Mouse (Mus musculus): ENCODE measurements around the gene Lin52. TPM values are rescaled to one million over a fixed set of nuclear protein-coding genes. Genes with fewer than 3 reads are reported as not detected.
"Not testable (repeated sequence)": the region's sequence is repeated elsewhere in the genome, so short reads cannot be mapped to it uniquely, and the experiment has no call there.

Gene Lin52
- polyA plus RNA-seq, 1 experiment = 19.7 TPM

- Histone ChIP-seq H3K4me1 (ENCODE audit: control insufficient read depth, insufficient read depth, insufficient read length, low read length) (no peaks in the 10 kb centered on the region), H3K4me3 (ENCODE audit: insufficient read depth, low read depth, low read length) (no peak overlapping the region), H3K27ac (replicated peaks; ENCODE audit: low read depth, low read length) (no peak overlapping the region)
Measured at GRCm38 (mm10) chr12:84506856-84507255, 55.6 kb downstream of the Lin52 start.

DNA sequence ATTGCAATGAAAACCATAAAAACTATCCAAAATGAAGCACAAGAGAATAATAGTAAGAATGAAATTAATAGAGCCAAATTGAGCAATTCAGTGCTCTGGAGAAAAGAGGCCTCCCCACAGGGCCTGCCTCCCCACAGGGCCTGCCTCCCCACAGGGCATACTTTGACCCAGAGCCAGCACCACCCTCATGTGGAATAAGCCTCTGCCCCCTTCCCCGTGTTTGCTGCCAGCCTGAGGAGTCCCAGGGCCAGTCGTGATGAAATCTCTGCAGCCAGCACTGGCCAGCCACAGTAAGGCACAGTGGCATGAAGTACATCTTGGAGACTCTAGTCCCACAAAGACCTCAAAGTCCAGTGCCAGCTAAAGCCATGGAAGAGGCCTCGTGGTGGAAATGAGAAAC is 60.8 kb downstream of the Lin52 start:
- Histone ChIP-seq H3K27ac (replicated peaks; ENCODE audit: low read depth, low read length) (no peak overlapping the region), H3K4me1 (ENCODE audit: control insufficient read depth, insufficient read depth, insufficient read length, low read length) (no peaks in the 10 kb centered on the region), H3K4me3 (ENCODE audit: insufficient read depth, low read depth, low read length) (no peak overlapping the region)

GRCm38 (mm10) chr12:84515486-84515885 is 64.3 kb downstream of the Lin52 start:
- Histone ChIP-seq H3K4me1 (ENCODE audit: control insufficient read depth, insufficient read depth, insufficient read length, low read length) (no peaks in the 10 kb centered on the region), H3K4me3 (ENCODE audit: insufficient read depth, low read depth, low read length) (no peak overlapping the region), H3K27ac (replicated peaks; ENCODE audit: low read depth, low read length) (no peak overlapping the region)

GRCm38 (mm10) chr12:84516642-84517041 is 65.4 kb downstream of the Lin52 start:
- Histone ChIP-seq H3K27ac (replicated peaks; ENCODE audit: low read depth, low read length) (no peak overlapping the region), H3K4me3 (ENCODE audit: insufficient read depth, low read depth, low read length) (no peak overlapping the region), H3K4me1 (ENCODE audit: control insufficient read depth, insufficient read depth, insufficient read length, low read length) (no peaks in the 10 kb centered on the region)

DNA sequence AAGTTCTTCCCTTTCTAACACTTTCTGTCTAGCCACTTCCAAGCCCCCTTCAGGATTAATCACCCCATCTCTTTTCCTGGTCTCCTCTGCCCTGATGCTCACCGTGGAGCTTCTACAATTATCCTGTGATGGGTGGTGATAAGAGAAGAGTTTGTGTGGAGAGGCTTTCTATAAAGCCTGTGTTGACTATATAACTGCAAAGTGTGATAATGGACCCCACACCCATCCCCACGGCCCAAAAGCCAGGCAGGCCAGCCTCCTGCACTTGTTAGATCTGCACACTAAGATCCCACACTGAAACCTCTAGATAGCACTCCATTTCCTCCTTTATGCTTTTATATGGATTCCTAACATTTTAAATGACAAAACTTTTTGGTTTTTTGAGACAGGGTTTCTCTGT is 66.8 kb downstream of the Lin52 start:
- Histone ChIP-seq H3K27ac (replicated peaks; ENCODE audit: low read depth, low read length) (no peak overlapping the region), H3K4me3 (ENCODE audit: insufficient read depth, low read depth, low read length) (no peak overlapping the region)

GRCm38 (mm10) chr12:84523728-84524127 is 72.5 kb downstream of the Lin52 start:
- no peak overlapping the region for H3K27ac ChIP-seq (replicated peaks; ENCODE audit: low read depth, low read length)
- H3K4me1 ChIP-seq (ENCODE audit: control insufficient read depth, insufficient read depth, insufficient read length, low read length) = no peaks in the 10 kb centered on the region
- no peak overlapping the region for H3K4me3 ChIP-seq (ENCODE audit: insufficient read depth, low read depth, low read length)

More for the DNA sequence above, 66.8 kb downstream of the Lin52 start:
- no peaks in the 10 kb centered on the region for H3K4me1 ChIP-seq (ENCODE audit: control insufficient read depth, insufficient read depth, insufficient read length, low read length)

DNA sequence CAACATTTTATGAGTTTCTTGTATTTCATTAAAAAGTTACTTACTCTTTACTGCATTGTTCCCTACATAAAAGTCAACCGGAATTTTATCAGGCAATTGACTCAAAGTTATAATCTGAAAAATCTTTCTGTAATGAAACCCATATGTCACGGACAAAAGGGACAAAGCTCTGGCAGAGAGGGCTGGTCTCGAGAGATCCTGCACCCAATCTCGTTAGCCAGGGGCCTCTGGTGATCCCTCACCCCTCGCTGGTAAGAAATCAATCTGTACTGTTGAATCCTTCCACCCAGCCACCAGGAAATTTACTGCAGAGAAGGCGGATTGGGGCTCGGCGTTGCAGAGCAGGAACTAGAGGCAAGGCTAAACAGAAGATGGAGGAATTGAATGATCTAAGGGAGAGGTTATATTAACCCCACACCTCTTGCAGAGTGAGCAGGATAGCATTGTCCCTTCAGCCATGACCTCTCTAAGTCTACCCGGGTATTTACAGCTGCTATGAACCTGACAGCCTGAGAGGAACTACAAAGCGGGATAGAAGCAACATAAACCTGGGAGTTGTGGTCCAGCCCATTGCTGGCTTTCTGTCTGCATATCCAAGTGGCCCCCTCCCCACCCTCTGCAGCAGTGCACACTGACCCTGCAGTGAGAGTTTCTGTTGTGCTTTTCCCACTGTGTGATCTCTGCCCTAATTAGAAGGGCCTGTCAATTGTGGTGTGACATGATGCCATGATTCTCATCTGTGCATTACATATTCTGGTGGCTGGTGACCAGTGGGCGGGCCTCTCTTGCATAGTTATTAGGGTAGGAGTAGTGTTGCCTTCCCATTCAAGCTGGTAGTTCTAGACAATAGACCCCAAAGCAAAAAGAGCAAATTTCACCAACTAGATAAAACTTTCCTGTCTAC is 73.2 kb downstream of the Lin52 start:
- no peak overlapping the region for H3K4me3 ChIP-seq (ENCODE audit: insufficient read depth, low read depth, low read length)
- H3K27ac ChIP-seq (replicated peaks; ENCODE audit: low read depth, low read length) = no peak overlapping the region
- no peaks in the 10 kb centered on the region for H3K4me1 ChIP-seq (ENCODE audit: control insufficient read depth, insufficient read depth, insufficient read length, low read length)

GRCm38 (mm10) chr12:84525422-84525821 is 74.2 kb downstream of the Lin52 start:
- Histone ChIP-seq H3K27ac (replicated peaks; ENCODE audit: low read depth, low read length) (no peak overlapping the region), H3K4me3 (ENCODE audit: insufficient read depth, low read depth, low read length) (no peak overlapping the region), H3K4me1 (ENCODE audit: control insufficient read depth, insufficient read depth, insufficient read length, low read length) (no peaks in the 10 kb centered on the region)

DNA sequence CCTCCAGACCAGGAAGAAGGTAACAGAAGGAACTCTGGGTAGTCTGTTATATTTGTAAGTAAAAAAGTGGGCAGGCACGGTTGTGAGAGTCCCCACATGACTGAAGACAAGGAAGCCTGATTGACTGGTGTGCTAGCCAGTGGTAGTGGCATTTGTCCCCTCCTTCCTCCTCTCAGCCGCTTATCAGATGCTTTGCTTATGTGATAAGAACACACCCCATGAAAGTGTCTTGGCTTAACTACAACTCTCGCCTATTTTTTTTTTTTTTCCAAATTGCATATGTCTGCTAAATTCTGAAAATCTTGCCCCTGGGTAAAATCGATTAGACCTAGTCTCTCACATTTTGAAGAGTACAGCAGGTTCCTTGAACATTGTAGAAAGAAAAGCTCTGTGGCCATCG is 79.2 kb downstream of the Lin52 start:
- H3K4me1 ChIP-seq (ENCODE audit: control insufficient read depth, insufficient read depth, insufficient read length, low read length) = no peaks in the 10 kb centered on the region
- no peak overlapping the region for H3K4me3 ChIP-seq (ENCODE audit: insufficient read depth, low read depth, low read length)
- no peak overlapping the region for H3K27ac ChIP-seq (replicated peaks; ENCODE audit: low read depth, low read length)

DNA sequence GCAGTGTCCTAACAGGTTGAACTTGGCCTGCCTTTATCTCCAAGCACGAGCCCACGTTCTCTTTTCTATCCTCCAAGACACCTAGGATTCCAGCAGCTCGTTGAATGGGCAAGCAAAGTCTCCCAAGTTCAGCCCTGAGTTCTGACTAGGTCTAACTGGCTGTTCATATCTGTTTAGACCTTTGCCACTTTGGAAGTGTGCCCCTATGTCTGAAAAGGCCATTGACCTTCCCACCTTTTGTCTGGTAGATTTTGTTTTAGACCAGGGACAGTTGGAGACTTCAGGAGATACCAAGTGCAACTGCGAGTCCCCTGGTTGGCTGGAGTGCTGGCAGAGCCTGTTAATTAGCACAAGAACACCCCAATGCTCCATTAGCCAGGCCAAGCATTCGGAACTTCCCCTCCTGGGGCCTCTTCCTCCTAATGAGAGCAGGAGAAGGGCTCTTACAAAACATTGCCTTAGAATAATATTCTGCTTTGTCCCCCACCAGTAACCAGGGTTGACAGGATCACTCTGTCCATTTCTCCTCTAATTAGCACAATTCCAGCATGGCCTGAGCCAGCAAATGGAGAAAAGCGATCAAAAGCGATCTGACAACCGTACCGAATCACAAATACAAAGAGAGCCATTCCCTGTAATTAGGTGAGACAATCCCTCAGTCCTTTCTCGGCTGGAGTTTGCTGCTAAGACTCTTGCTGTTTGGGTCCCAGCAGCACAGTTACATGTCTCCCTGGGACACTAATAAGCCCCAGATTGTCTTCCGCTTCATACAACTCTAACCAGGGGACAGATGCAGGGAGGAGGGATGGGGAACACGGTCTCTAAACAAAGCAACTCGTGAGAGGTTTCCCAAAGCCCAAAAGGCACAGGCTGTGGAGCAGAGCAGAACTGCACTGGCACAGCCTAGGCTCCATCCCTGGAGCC is 80.9 kb downstream of the Lin52 start:
- Histone ChIP-seq H3K4me3 (ENCODE audit: insufficient read depth, low read depth, low read length) (no peak overlapping the region), H3K27ac (replicated peaks; ENCODE audit: low read depth, low read length) (no peak overlapping the region), H3K4me1 (ENCODE audit: control insufficient read depth, insufficient read depth, insufficient read length, low read length) (no peaks in the 10 kb centered on the region)

DNA sequence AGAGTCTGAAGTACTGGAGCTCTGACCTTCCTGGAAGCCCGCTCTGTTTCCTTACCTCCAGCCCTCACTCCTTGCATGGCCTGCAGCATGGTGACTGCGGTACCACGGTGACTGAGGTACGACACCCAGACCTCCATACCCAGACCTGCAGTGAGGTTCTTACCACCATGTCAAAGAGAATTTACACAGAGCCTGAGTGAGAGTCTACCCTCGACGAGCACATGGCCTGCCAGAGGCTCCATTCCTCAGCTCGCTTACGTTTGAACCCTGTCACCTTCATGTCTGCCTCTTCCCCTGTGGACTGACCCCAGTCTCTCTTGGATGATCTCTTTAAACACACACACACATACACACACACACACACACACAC is 81.6 kb downstream of the Lin52 start:
- no peaks in the 10 kb centered on the region for H3K4me1 ChIP-seq (ENCODE audit: control insufficient read depth, insufficient read depth, insufficient read length, low read length)
- H3K4me3 ChIP-seq (ENCODE audit: insufficient read depth, low read depth, low read length) = no peak overlapping the region
- no peak overlapping the region for H3K27ac ChIP-seq (replicated peaks; ENCODE audit: low read depth, low read length)

- no peaks in the 10 kb centered on the region for H3K4me1 ChIP-seq (ENCODE audit: control insufficient read depth, insufficient read depth, insufficient read length, low read length)
- no peak overlapping the region for H3K4me3 ChIP-seq (ENCODE audit: insufficient read depth, low read depth, low read length)
Measured at GRCm38 (mm10) chr12:84533706-84534486, 82.7 kb downstream of the Lin52 start.

GRCm38 (mm10) chr12:84539537-84539936 is 88.3 kb downstream of the Lin52 start:
- not testable (repeated sequence) for H3K4me3 ChIP-seq (ENCODE audit: insufficient read depth, low read depth, low read length); H3K27ac ChIP-seq (replicated peaks; ENCODE audit: low read depth, low read length); H3K4me1 ChIP-seq (ENCODE audit: control insufficient read depth, insufficient read depth, insufficient read length, low read length)

More at GRCm38 (mm10) chr12:84533706-84534486, 82.7 kb downstream of the Lin52 start:
- H3K27ac ChIP-seq (replicated peaks; ENCODE audit: low read depth, low read length) = no peak overlapping the region

GRCm38 (mm10) chr12:84541391-84541958 is 90.3 kb downstream of the Lin52 start:
- no peak overlapping the region for H3K4me3 ChIP-seq (ENCODE audit: insufficient read depth, low read depth, low read length)
- no peak overlapping the region for H3K27ac ChIP-seq (replicated peaks; ENCODE audit: low read depth, low read length)
- H3K4me1 ChIP-seq (ENCODE audit: control insufficient read depth, insufficient read depth, insufficient read length, low read length) = no peaks in the 10 kb centered on the region

Measured in brown adipose tissue, adult 24 weeks (tissue).